Mouse (Mus musculus): ENCODE data around the gene Irx4. TPM values are rescaled to one million over a fixed set of nuclear protein-coding genes. Genes with fewer than 3 reads are reported as not detected.

The Irx4 gene
- polyA plus RNA-seq (2015; fragmentation: Nextera tagmentation; extraction: Ambion mirVana): not detected in 2 replicates

GRCm38 (mm10) chr13:73260354-73261035 lies at the start of gene Irx4:
TSS of gene Irx4 (plus strand) at chr13:73260479.

Other genes with a start within 250 kb of the Irx4 start
- 116 TPM in 2 replicates for gene Mrpl36, start 68.0 kb downstream of the Irx4 start, polyA plus RNA-seq (2015; fragmentation: Nextera tagmentation; extraction: Ambion mirVana)
- 251 and 278 TPM in 2 replicates for gene Ndufs6, start 68.1 kb downstream of the Irx4 start, polyA plus RNA-seq (2015; fragmentation: Nextera tagmentation; extraction: Ambion mirVana)
- gene Lpcat1, start 206.7 kb downstream of the Irx4 start, polyA plus RNA-seq (2015; fragmentation: Nextera tagmentation; extraction: Ambion mirVana): 89.7 and 101 TPM in 2 replicates